Mouse (Mus musculus): ENCODE data around the gene Oxct1. TPM values are rescaled to one million over a fixed set of nuclear protein-coding genes. Genes with fewer than 3 reads are reported as not detected.

The Oxct1 gene
- polyA plus RNA-seq, 1 experiment from 2014 or later: 44.9 TPM

DNA sequence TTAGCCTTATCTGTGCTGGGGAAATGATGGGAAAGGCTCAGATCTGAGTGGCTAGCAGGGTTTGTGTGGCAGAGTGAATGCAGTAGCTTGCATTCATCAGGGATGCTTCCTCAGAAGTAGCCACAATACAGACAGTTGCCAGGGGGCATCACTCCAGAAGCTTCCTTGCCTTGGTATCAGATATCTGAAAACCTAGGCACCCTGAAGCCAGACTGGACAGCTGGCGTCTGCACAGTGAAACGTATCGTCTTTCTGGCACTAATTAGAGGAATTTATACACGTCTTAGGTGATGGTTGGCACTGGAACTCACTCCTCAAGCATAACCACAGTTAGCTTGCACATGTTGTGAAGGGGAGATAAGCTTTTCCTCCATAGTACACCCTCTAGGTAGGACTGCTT, 128.5 kb downstream of the Oxct1 start:
- no peaks in the 10 kb centered on the region for H3K9me3 ChIP-seq (ENCODE audit: control insufficient read depth)
- 94% methylated on average over 4 of the region's 4 CpGs for WGBS
- no peak for TF ChIP-seq CTCF (IDR thresholded peaks at IDR 0.05; ENCODE audit: low read depth)

DNA sequence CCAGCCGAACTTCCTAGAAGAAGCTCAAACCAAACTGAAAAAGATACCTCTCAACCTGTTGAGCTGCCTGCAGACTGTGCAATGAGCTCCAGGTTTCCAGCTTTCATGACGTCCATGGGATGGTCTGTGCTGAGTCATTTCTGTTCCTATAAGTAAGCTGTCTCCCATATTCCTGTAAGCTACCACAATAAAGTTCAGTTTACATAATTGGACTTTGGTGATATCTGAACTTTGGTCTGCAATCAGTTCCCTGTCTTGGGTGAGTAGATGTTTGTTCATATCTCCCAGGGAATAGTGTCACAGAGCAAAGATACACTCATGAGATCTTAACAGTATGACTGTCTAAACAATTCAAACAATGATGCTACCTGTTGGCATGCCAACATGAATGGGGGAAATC, 141.8 kb downstream of the Oxct1 start:
- ATAC-seq: peak; percentile 90
- 0 out of 2 replicates have a peak, but pooled peaks cover 3% of the 10 kb centered on the region for H3K9me3 ChIP-seq (ENCODE audit: control insufficient read depth)
- no peak overlapping the region for H3K9ac ChIP-seq (ENCODE audit: low read depth, low read length)
- no peak overlapping the region for H3K4me2 ChIP-seq (replicated peaks; ENCODE audit: low read depth)
- H3K4me3 ChIP-seq (ENCODE audit: low read depth, low read length): no peak overlapping the region
- TF ChIP-seq CTCF (IDR thresholded peaks at IDR 0.05; ENCODE audit: low read depth): no peak
- H3K27me3 ChIP-seq (replicated peaks; ENCODE audit: control insufficient read depth, insufficient read depth, low read length): no peaks in the 10 kb centered on the region
- no peaks in the 10 kb centered on the region for H3K4me1 ChIP-seq (replicated peaks; ENCODE audit: control insufficient read depth, insufficient read depth, low read length)
- no peak overlapping the region for H3K27ac ChIP-seq (ENCODE audit: low read depth, low read length)
- 50% methylated on average over 2 of the region's 2 CpGs for WGBS
- no peaks in the 10 kb centered on the region for H3K36me3 ChIP-seq (ENCODE audit: control insufficient read depth, insufficient read depth)

More for the DNA sequence above, 128.5 kb downstream of the Oxct1 start:
- Histone ChIP-seq H3K4me1 (replicated peaks; ENCODE audit: control insufficient read depth, insufficient read depth, low read length) (no peaks in the 10 kb centered on the region), H3K36me3 (ENCODE audit: control insufficient read depth, insufficient read depth) (0 out of 2 replicates have a peak, but pooled peaks cover 5% of the 10 kb centered on the region), H3K4me2 (replicated peaks; ENCODE audit: low read depth) (no peak overlapping the region), H3K9ac (ENCODE audit: low read depth, low read length) (no peak overlapping the region), H3K27me3 (replicated peaks; ENCODE audit: control insufficient read depth, insufficient read depth, low read length) (no peaks in the 10 kb centered on the region), H3K27ac (ENCODE audit: low read depth, low read length) (no peak overlapping the region), H3K4me3 (ENCODE audit: low read depth, low read length) (no peak overlapping the region)
- no peak for ATAC-seq

DNA sequence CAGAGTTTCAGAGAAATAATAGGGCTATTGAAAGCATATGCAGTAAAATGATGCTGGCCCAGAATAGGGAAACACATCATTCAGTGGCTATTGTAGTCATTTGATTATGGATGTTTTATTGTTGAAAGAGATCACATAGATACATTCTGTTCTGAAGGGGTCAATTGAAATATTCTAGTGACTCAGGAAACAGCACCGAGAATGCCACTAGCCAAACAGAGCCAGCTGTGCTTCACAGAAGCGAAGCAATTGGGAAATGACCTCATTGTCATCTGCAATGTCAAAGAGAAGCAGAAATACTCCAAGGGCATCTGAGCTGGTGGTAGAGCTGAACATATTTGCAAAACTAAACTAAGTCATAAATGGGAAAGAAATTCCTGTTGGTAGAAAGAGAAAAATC, 145.4 kb downstream of the Oxct1 start:
- ATAC-seq: no peak
- no peaks in the 10 kb centered on the region for H3K4me1 ChIP-seq (replicated peaks; ENCODE audit: control insufficient read depth, insufficient read depth, low read length)
- no peak overlapping the region for H3K27ac ChIP-seq (ENCODE audit: low read depth, low read length)
- no peak overlapping the region for H3K4me2 ChIP-seq (replicated peaks; ENCODE audit: low read depth)
- no peak overlapping the region for H3K9ac ChIP-seq (ENCODE audit: low read depth, low read length)
- 77% methylated on average over 2 of the region's 2 CpGs for WGBS
- no peak for TF ChIP-seq CTCF (IDR thresholded peaks at IDR 0.05; ENCODE audit: low read depth)
- H3K36me3 ChIP-seq (ENCODE audit: control insufficient read depth, insufficient read depth): no peaks in the 10 kb centered on the region
- no peaks in the 10 kb centered on the region for H3K27me3 ChIP-seq (replicated peaks; ENCODE audit: control insufficient read depth, insufficient read depth, low read length)
- no peak overlapping the region for H3K4me3 ChIP-seq (ENCODE audit: low read depth, low read length)
- H3K9me3 ChIP-seq (ENCODE audit: control insufficient read depth): no peaks in the 10 kb centered on the region

- Histone ChIP-seq H3K4me2 (replicated peaks; ENCODE audit: low read depth) (no peak overlapping the region), H3K27ac (ENCODE audit: low read depth, low read length) (no peak overlapping the region), H3K4me3 (ENCODE audit: low read depth, low read length) (no peak overlapping the region), H3K27me3 (replicated peaks; ENCODE audit: control insufficient read depth, insufficient read depth, low read length) (no peaks in the 10 kb centered on the region), H3K9ac (ENCODE audit: low read depth, low read length) (no peak overlapping the region), H3K36me3 (ENCODE audit: control insufficient read depth, insufficient read depth) (no peaks in the 10 kb centered on the region), H3K4me1 (replicated peaks; ENCODE audit: control insufficient read depth, insufficient read depth, low read length) (no peaks in the 10 kb centered on the region), H3K9me3 (ENCODE audit: control insufficient read depth) (no peaks in the 10 kb centered on the region)
- no peak for ATAC-seq
- no peak for TF ChIP-seq CTCF (IDR thresholded peaks at IDR 0.05; ENCODE audit: low read depth)
These were observed 171.7 kb downstream of the Oxct1 start for GRCm38 (mm10) chr15:4197913-4198312.

Other genes with a start within 250 kb of the Oxct1 start
- 18.8 and 19.2 TPM in 2 replicates for gene Fbxo4, start 46.8 kb upstream of the Oxct1 start, polyA plus RNA-seq (2015; fragmentation: Nextera tagmentation; extraction: Ambion mirVana)
- gene AW549877, start 30.6 kb upstream of the Oxct1 start, polyA plus RNA-seq (2015; fragmentation: Nextera tagmentation; extraction: Ambion mirVana): 13.5 and 15.4 TPM in 2 replicates